Mouse (Mus musculus): ENCODE data around the gene 4930455H04Rik.

4930455H04Rik gene

GRCm38 (mm10) chr3:116967967-116968366, at the start of gene 4930455H04Rik:
4930455H04Rik (plus strand) TSS chr3:116968267.
- no peak for DNase-seq (ENCODE audit: low spot score)

- no peak for DNase-seq (ENCODE audit: low spot score)
Observed at GRCm38 (mm10) chr3:116921535-116921934, 46.5 kb upstream of the 4930455H04Rik start.

- no peak for DNase-seq (ENCODE audit: low spot score)
Observed at GRCm38 (mm10) chr3:116923042-116923441, 45.0 kb upstream of the 4930455H04Rik start.

GRCm38 (mm10) chr3:116928994-116929393, 39.1 kb upstream of the 4930455H04Rik start:
- no peak for DNase-seq (ENCODE audit: low spot score)

GRCm38 (mm10) chr3:116933158-116933557, 34.9 kb upstream of the 4930455H04Rik start:
- no peak for DNase-seq (ENCODE audit: low spot score)

- DNase-seq (ENCODE audit: low spot score) = no peak
Observed at GRCm38 (mm10) chr3:116936934-116937691, 31.0 kb upstream of the 4930455H04Rik start.

- no peak for DNase-seq (ENCODE audit: low spot score)
Observed at GRCm38 (mm10) chr3:116940804-116941558, 27.1 kb upstream of the 4930455H04Rik start.

- no peak for DNase-seq (ENCODE audit: low spot score)
Observed at GRCm38 (mm10) chr3:116941559-116942117, 26.4 kb upstream of the 4930455H04Rik start.

GRCm38 (mm10) chr3:116942751-116943150, 25.3 kb upstream of the 4930455H04Rik start:
- no peak for DNase-seq (ENCODE audit: low spot score)

GRCm38 (mm10) chr3:116943422-116943821, 24.6 kb upstream of the 4930455H04Rik start:
- no peak for DNase-seq (ENCODE audit: low spot score)

GRCm38 (mm10) chr3:116946476-116946875, 21.6 kb upstream of the 4930455H04Rik start:
- DNase-seq (ENCODE audit: low spot score) = no peak

- no peak for DNase-seq (ENCODE audit: low spot score)
Observed at GRCm38 (mm10) chr3:116950665-116951115, 17.4 kb upstream of the 4930455H04Rik start.

GRCm38 (mm10) chr3:116951489-116951888, 16.6 kb upstream of the 4930455H04Rik start:
- DNase-seq (ENCODE audit: low spot score) = no peak

- no peak for DNase-seq (ENCODE audit: low spot score)
Observed at GRCm38 (mm10) chr3:116952242-116952899, 15.7 kb upstream of the 4930455H04Rik start.

GRCm38 (mm10) chr3:116953366-116953765, 14.7 kb upstream of the 4930455H04Rik start:
- no peak for DNase-seq (ENCODE audit: low spot score)

- DNase-seq (ENCODE audit: low spot score) = no peak
Observed at GRCm38 (mm10) chr3:116955061-116955460, 13.0 kb upstream of the 4930455H04Rik start.

GRCm38 (mm10) chr3:116960414-116960813, 7.7 kb upstream of the 4930455H04Rik start:
- DNase-seq (ENCODE audit: low spot score) = no peak

GRCm38 (mm10) chr3:116961354-116962142, 6.5 kb upstream of the 4930455H04Rik start:
- DNase-seq (ENCODE audit: low spot score) = no peak

GRCm38 (mm10) chr3:116963213-116963612, 4.9 kb upstream of the 4930455H04Rik start:
- DNase-seq (ENCODE audit: low spot score) = no peak

GRCm38 (mm10) chr3:116964426-116964825, 3.6 kb upstream of the 4930455H04Rik start:
- peak; percentile 49 for DNase-seq (ENCODE audit: low spot score)

- no peak for DNase-seq (ENCODE audit: low spot score)
Observed at GRCm38 (mm10) chr3:116966225-116966624, 1.8 kb upstream of the 4930455H04Rik start.

Measured in testis, postnatal 10 days (tissue).